Mouse (Mus musculus): Measurements from ENCODE around the gene Bach2. TPM values are rescaled to one million over a fixed set of nuclear protein-coding genes. Genes with fewer than 3 reads are reported as not detected.

The Bach2 gene
- polyA plus RNA-seq, 1 experiment from 2014 or later = 27.7 TPM

GRCm38 (mm10) chr4:32258093-32258492 lies 19.5 kb downstream of the Bach2 start:
- 89% methylated on average over 13 of the region's 13 CpGs for WGBS
- Histone ChIP-seq H3K4me3 (replicated peaks) (no peak overlapping the region), H3K27me3 (no peaks in the 10 kb centered on the region), H3K4me1 (peaks cover 2% of the 10 kb centered on the region; the same call in 1 of the 2 replicates), H3K27ac (no peak overlapping the region), H3K36me3 (replicated peaks) (0 out of 2 replicates have a peak, but pooled peaks cover 4% of the 10 kb centered on the region), H3K9me3 (no peaks in the 10 kb centered on the region), H3K4me2 (no peak overlapping the region), H3K9ac (no peak overlapping the region)
- no peak for ATAC-seq (ENCODE audit: low FRiP score)

DNA sequence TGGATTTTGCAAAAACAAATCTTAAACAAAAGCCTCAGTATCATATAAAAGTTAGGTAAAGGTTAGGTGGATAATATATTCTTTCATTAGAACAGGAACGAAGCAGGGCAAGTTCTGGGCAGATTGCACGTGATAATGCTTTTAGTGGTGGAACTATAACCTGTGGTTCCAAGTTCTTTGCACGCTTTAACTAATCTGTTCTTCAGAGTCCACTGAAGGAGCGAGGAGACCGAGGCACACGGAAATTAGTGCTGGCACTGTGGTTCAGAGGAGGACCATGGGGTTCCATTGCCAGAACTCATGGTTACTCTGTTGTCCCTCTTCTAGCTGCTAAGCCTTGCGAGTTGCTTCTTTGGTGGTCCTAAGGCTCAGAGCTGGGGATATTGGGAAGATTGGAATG lies 20.0 kb downstream of the Bach2 start:
- no peaks in the 10 kb centered on the region for H3K27me3 ChIP-seq
- 91% methylated on average over 7 of the region's 7 CpGs for WGBS
- peaks cover 7% of the 10 kb centered on the region for H3K4me1 ChIP-seq
- H3K27ac ChIP-seq = no peak overlapping the region
- H3K36me3 ChIP-seq (replicated peaks) = 0 out of 2 replicates have a peak, but pooled peaks cover 4% of the 10 kb centered on the region
- H3K4me3 ChIP-seq (replicated peaks) = no peak overlapping the region
- no peak overlapping the region for H3K9ac ChIP-seq
- H3K9me3 ChIP-seq = no peaks in the 10 kb centered on the region
- no peak overlapping the region for H3K4me2 ChIP-seq
- ATAC-seq (ENCODE audit: low FRiP score) = no peak

- no peak overlapping the region for H3K4me2 ChIP-seq
- H3K4me3 ChIP-seq (replicated peaks) = no peak overlapping the region
- 0 out of 2 replicates have a peak, but pooled peaks cover 4% of the 10 kb centered on the region for H3K36me3 ChIP-seq (replicated peaks)
- no peak for ATAC-seq (ENCODE audit: low FRiP score)
- peaks cover 17% of the 10 kb centered on the region for H3K4me1 ChIP-seq
- H3K9me3 ChIP-seq = no peaks in the 10 kb centered on the region
- no peaks in the 10 kb centered on the region for H3K27me3 ChIP-seq
- no peak overlapping the region for H3K9ac ChIP-seq
- WGBS = 77% methylated on average over 4 of the region's 4 CpGs
- H3K27ac ChIP-seq = no peak overlapping the region
Measured at GRCm38 (mm10) chr4:32260909-32261308, 22.3 kb downstream of the Bach2 start.

- Histone ChIP-seq H3K9me3 (no peaks in the 10 kb centered on the region), H3K4me1 (peaks cover 20% of the 10 kb centered on the region), H3K27ac (no peak overlapping the region), H3K4me3 (replicated peaks) (no peak overlapping the region), H3K27me3 (no peaks in the 10 kb centered on the region), H3K9ac (no peak overlapping the region), H3K36me3 (replicated peaks) (no peaks in the 10 kb centered on the region), H3K4me2 (no peak overlapping the region)
- no peak for ATAC-seq (ENCODE audit: low FRiP score)
- WGBS = 88% methylated on average over 20 of the region's 20 CpGs
Measured at GRCm38 (mm10) chr4:32262825-32263684, 24.5 kb downstream of the Bach2 start.

DNA sequence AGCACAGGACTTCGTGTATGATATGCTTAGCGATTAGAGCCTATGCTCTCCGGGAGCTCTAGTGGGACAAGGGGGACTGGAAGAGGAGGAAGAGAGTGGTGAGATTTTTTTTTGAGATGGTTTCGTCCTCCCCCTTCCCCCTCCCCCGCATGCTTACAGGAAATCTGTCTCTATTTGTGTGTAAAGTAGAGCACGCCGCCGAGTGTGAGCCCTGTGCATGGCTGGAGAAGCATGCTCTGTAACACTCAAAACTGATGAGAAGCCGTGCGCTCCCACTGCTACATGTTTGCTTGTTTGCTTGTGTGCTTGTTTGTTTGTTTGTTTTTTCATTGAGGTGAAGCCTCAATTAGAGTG lies 25.1 kb downstream of the Bach2 start:
- Histone ChIP-seq H3K4me2 (no peak overlapping the region), H3K27me3 (no peaks in the 10 kb centered on the region), H3K27ac (no peak overlapping the region), H3K9me3 (no peaks in the 10 kb centered on the region), H3K4me1 (peaks cover 20% of the 10 kb centered on the region), H3K36me3 (replicated peaks) (no peaks in the 10 kb centered on the region), H3K4me3 (replicated peaks) (no peak overlapping the region), H3K9ac (no peak overlapping the region)
- 69% methylated on average over 10 of the region's 10 CpGs for WGBS
- no peak for ATAC-seq (ENCODE audit: low FRiP score)

- H3K27me3 ChIP-seq = no peaks in the 10 kb centered on the region
- peak overlapping the region; percentile 8; the same call in 1 of the 2 replicates for H3K27ac ChIP-seq
- H3K36me3 ChIP-seq (replicated peaks) = no peaks in the 10 kb centered on the region; the same call in 1 of the 2 replicates
- H3K4me3 ChIP-seq (replicated peaks) = no peak overlapping the region
- no peak overlapping the region for H3K4me2 ChIP-seq
- H3K9me3 ChIP-seq = no peaks in the 10 kb centered on the region
- 69% methylated on average over 8 of the region's 8 CpGs for WGBS
- no peak for ATAC-seq (ENCODE audit: low FRiP score)
- no peak overlapping the region for H3K9ac ChIP-seq
- peaks cover 20% of the 10 kb centered on the region for H3K4me1 ChIP-seq
Measured at GRCm38 (mm10) chr4:32264892-32265291, 26.3 kb downstream of the Bach2 start.

DNA sequence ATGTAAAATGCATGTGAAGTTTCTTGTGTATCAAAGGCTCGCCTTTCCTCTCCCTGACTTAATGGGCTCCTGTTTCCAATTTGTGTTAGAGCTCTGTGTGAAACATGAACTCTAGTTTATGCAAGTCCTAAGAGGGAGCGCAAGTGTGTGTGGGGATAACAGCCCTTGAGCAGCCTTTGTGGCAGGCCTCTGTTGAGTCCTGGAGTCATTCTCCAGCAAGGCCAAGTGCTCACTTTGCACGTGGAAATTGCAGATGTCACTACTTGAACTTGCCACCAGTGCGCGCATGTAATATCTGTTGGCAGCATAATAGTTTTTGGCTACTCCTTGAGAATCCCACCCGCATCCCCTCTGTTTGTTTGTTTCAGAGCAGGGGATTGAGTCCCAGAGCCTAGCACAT lies 28.1 kb downstream of the Bach2 start:
- H3K9ac ChIP-seq = no peak overlapping the region
- no peaks in the 10 kb centered on the region for H3K27me3 ChIP-seq
- WGBS = 70% methylated on average over 6 of the region's 6 CpGs
- no peak overlapping the region for H3K27ac ChIP-seq
- H3K4me2 ChIP-seq = no peak overlapping the region
- H3K4me3 ChIP-seq (replicated peaks) = no peak overlapping the region
- ATAC-seq (ENCODE audit: low FRiP score) = no peak
- H3K4me1 ChIP-seq = peaks cover 18% of the 10 kb centered on the region
- H3K9me3 ChIP-seq = no peaks in the 10 kb centered on the region
- H3K36me3 ChIP-seq (replicated peaks) = peaks cover 5% of the 10 kb centered on the region; the same call in 1 of the 2 replicates

- H3K36me3 ChIP-seq (replicated peaks) = peaks cover 5% of the 10 kb centered on the region; the same call in 1 of the 2 replicates
- no peaks in the 10 kb centered on the region for H3K27me3 ChIP-seq
- no peak overlapping the region for H3K4me2 ChIP-seq
- no peak overlapping the region for H3K9ac ChIP-seq
- peaks cover 18% of the 10 kb centered on the region for H3K4me1 ChIP-seq
- no peaks in the 10 kb centered on the region for H3K9me3 ChIP-seq
- WGBS = 85% methylated on average over 1 of the region's 1 CpGs
- H3K4me3 ChIP-seq (replicated peaks) = no peak overlapping the region
- no peak for ATAC-seq (ENCODE audit: low FRiP score)
- H3K27ac ChIP-seq = no peak overlapping the region
Measured at GRCm38 (mm10) chr4:32268042-32268441, 29.4 kb downstream of the Bach2 start.

GRCm38 (mm10) chr4:32272398-32272797 lies 33.8 kb downstream of the Bach2 start:
- Histone ChIP-seq H3K4me2 (no peak overlapping the region), H3K36me3 (replicated peaks) (peaks cover 5% of the 10 kb centered on the region; the same call in 1 of the 2 replicates), H3K4me3 (replicated peaks) (no peak overlapping the region), H3K27me3 (no peaks in the 10 kb centered on the region), H3K9me3 (no peaks in the 10 kb centered on the region), H3K27ac (no peak overlapping the region), H3K9ac (no peak overlapping the region), H3K4me1 (no peaks in the 10 kb centered on the region)
- 84% methylated on average over 5 of the region's 5 CpGs for WGBS
- ATAC-seq (ENCODE audit: low FRiP score) = no peak

DNA sequence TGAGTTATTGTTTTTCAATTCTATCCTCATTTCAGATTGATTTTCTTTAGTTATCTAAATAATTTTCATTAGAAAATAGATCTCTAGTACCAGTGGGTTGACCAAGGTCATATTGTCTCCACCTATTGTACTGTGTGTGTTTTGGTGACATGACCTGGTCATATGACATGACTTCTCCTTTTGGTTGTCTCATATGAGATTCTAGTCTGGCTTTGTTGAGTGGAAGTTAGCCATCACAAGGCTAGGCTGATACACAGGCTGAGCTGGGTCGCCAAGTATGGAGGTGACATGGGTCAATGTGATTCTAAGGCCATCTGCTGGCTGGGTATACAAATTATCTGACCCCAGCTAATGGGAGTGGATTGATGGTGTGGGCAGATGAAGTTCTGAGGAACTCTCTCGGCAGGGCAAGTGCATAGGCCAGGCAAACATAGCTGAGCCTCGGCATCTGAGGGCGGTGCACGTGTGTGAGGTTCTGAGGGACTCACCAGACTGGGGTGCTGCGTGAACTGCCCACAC lies 36.2 kb downstream of the Bach2 start:
- Histone ChIP-seq H3K27ac (no peak overlapping the region), H3K9ac (no peak overlapping the region), H3K36me3 (replicated peaks) (peaks cover 5% of the 10 kb centered on the region; the same call in 1 of the 2 replicates), H3K4me3 (replicated peaks) (no peak overlapping the region), H3K27me3 (no peaks in the 10 kb centered on the region), H3K4me1 (no peaks in the 10 kb centered on the region; the same call in 1 of the 2 replicates), H3K9me3 (no peaks in the 10 kb centered on the region), H3K4me2 (no peak overlapping the region)
- WGBS = 84% methylated on average over 6 of the region's 6 CpGs
- no peak for ATAC-seq (ENCODE audit: low FRiP score)

DNA sequence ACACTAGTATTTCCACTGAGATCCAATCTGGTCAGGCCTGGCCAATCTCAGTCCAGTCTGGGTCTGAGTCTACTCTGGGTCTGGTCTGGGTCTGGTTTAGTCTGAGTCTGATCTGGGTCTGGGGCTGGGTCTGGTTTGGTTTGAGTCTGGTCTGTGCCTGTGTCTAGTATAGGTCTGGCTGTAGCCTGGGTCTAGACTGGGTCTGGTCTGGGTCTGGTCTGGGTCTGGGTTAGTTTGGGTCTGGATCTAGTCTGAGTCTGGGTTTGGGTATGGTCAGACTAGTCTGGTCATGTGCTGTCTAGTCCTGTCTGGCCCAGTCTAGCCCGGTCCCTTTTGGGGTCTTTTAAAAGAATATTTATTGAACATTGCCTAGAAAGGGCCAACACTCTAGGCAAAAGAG lies 41.2 kb downstream of the Bach2 start:
- ATAC-seq (ENCODE audit: low FRiP score) = 0 out of 2 replicates have a peak, but pooled peaks have one; percentile 23
- Histone ChIP-seq H3K4me1 (no peaks in the 10 kb centered on the region; the same call in 1 of the 2 replicates), H3K27me3 (no peaks in the 10 kb centered on the region), H3K27ac (no peak overlapping the region), H3K36me3 (replicated peaks) (no peaks in the 10 kb centered on the region), H3K9ac (no peak overlapping the region), H3K9me3 (no peaks in the 10 kb centered on the region), H3K4me2 (no peak overlapping the region), H3K4me3 (replicated peaks) (no peak overlapping the region)
- WGBS = 76% methylated on average over 1 of the region's 1 CpGs

GRCm38 (mm10) chr4:32280401-32280800 lies 41.8 kb downstream of the Bach2 start:
- Histone ChIP-seq H3K4me1 (no peaks in the 10 kb centered on the region; the same call in 1 of the 2 replicates), H3K9me3 (no peaks in the 10 kb centered on the region), H3K9ac (no peak overlapping the region), H3K36me3 (replicated peaks) (no peaks in the 10 kb centered on the region), H3K27ac (no peak overlapping the region), H3K4me2 (no peak overlapping the region), H3K4me3 (replicated peaks) (no peak overlapping the region), H3K27me3 (no peaks in the 10 kb centered on the region)
- WGBS = 75% methylated on average over 6 of the region's 6 CpGs
- ATAC-seq (ENCODE audit: low FRiP score) = no peak

All from forebrain, embryonic 12.5 days (tissue).